Mouse (Mus musculus): ENCODE results near the gene Lce6a. TPM values are rescaled to one million over a fixed set of nuclear protein-coding genes. Genes with fewer than 3 reads are reported as not detected.

Lce6a gene
- total RNA-seq, 2 experiments from 2014 or later: not detected

DNA sequence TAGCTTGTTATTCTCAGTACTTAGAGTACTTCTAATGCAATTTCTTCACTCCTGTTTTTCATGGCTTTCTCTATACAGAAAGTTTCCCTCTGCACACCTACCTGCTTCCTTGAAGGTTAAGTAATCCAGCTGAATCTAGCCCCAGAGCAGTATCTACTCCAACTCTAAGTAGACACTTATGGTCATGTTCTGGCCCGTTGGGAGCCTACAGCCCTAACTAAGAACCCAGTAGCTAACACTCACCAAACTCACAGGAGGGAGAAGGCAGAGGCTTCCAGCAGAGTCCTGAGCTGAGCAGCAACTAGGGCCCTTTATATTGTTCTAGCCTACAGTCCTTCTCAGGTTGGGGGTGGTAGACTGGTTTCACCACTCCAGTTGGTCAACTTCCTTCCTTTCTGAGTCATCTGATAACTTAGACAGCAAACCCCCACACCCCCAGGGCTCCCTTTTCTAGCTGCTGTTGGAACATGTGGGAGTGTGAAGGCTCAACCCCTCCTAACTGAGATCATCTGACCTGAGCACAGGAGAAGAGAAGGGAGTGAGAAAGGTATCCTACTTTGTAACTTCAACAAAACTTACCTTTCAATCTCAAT is 47.9 kb downstream of the Lce6a start, which contains the start of gene Ivl:
Gene Ivl, minus strand, starts transcription at position 287 of the 593 bp plus-strand sequence.
- intact Hi-C loops (cut with DNase I): no loop called here
- DNase-seq (ENCODE audit: low spot score in 2 of 2): no peak

- intact Hi-C loops (cut with DNase I): no loop called here
- no peak for DNase-seq (ENCODE audit: low spot score in 2 of 2)
Measured at GRCm38 (mm10) chr3:92572514-92573155, 48.8 kb downstream of the Lce6a start.

Other genes starting within 250 kb of the Lce6a start
- not detected for gene Sprr2h, start 236.0 kb downstream of the Lce6a start, total RNA-seq (2021)
- gene Sprr2i, start 213.7 kb downstream of the Lce6a start, total RNA-seq (2021): not detected
- gene Sprr2j-ps, start 203.6 kb downstream of the Lce6a start, total RNA-seq (2021): not detected
- gene Gm9774, start 192.2 kb downstream of the Lce6a start, total RNA-seq (2021): 1 to 10 TPM; 3.5 to 3.9 TPM
- gene Sprr2k, start 189.1 kb downstream of the Lce6a start, total RNA-seq (2021): not detected
- gene Sprr1b, start 182.9 kb downstream of the Lce6a start, total RNA-seq (2021): not detected
- gene Sprr3, start 162.9 kb downstream of the Lce6a start, total RNA-seq (2021): not detected
- gene Sprr1a, start 135.8 kb downstream of the Lce6a start, total RNA-seq (2021): not detected
- gene Sprr4, start 121.2 kb downstream of the Lce6a start, total RNA-seq (2021): not detected
- gene 2310046K23Rik, start 87.1 kb downstream of the Lce6a start, total RNA-seq (2021): not detected
- not detected for gene Ivl, start 47.9 kb downstream of the Lce6a start, total RNA-seq (2021)
- gene Smcp, start 32.7 kb downstream of the Lce6a start, total RNA-seq (2021): not detected
- gene 2210017I01Rik, start 14.2 kb downstream of the Lce6a start, total RNA-seq (2021): not detected
- not detected for gene Lce1a1, start 26.6 kb upstream of the Lce6a start, total RNA-seq (2021)
- not detected for gene Lce1b, start 35.3 kb upstream of the Lce6a start, total RNA-seq (2021)
- gene Lce1a2, start 48.7 kb upstream of the Lce6a start, total RNA-seq (2021): not detected
- gene Lce1c, start 57.6 kb upstream of the Lce6a start, total RNA-seq (2021): not detected
- gene Lce1d, start 65.5 kb upstream of the Lce6a start, total RNA-seq (2021): not detected
- not detected for gene Lce1e, start 87.4 kb upstream of the Lce6a start, total RNA-seq (2021)
- not detected for gene Lce1f, start 98.7 kb upstream of the Lce6a start, total RNA-seq (2021)
- not detected for gene Gm38119, start 117.4 kb upstream of the Lce6a start, total RNA-seq (2021)
- gene Lce1g, start 130.7 kb upstream of the Lce6a start, total RNA-seq (2021): not detected
- not detected for gene Lce1h, start 143.4 kb upstream of the Lce6a start, total RNA-seq (2021)
- gene Lce1i, start 157.2 kb upstream of the Lce6a start, total RNA-seq (2021): not detected
- gene Lce1j, start 168.9 kb upstream of the Lce6a start, total RNA-seq (2021): not detected
- not detected for gene Lce1k, start 186.2 kb upstream of the Lce6a start, total RNA-seq (2021)
- gene Kprp, start 205.6 kb upstream of the Lce6a start, total RNA-seq (2021): not detected
- gene Lce1l, start 229.6 kb upstream of the Lce6a start, total RNA-seq (2021): not detected
- not detected for gene 2310050C09Rik, start 248.6 kb upstream of the Lce6a start, total RNA-seq (2021)